Mouse (Mus musculus): Measurements from ENCODE around the gene Mapkap1. TPM values are rescaled to one million over a fixed set of nuclear protein-coding genes. Genes with fewer than 3 reads are reported as not detected.

The Mapkap1 gene
- polyA plus RNA-seq, 1 experiment from 2014 or later: 97.8 TPM

DNA sequence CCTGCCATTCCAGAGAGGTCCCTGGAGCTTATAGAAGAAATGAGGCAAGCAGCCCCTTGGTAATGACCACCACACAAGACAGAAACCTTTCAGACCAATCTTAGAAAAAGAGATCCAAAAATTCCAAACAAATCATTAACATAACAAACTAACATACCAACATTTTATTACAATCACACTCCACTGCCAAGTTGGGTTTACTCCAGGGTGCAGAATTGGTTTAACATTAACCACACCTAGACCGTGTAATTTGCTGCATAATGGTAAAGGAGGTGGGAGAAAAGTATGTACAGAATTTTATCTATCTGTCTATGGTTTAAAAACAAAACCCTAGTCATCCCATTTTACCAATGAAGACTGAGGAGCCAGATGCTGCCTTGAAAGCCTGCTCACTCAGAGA lies 160.0 kb downstream of the Mapkap1 start:
- no peak overlapping the region for H3K4me3 ChIP-seq
- H3K9ac ChIP-seq: no peak overlapping the region
- H3K9me3 ChIP-seq: no peaks in the 10 kb centered on the region
- 87% methylated on average over 1 of the region's 1 CpGs for WGBS
- H3K4me1 ChIP-seq: peaks cover 18% of the 10 kb centered on the region
- ATAC-seq (replicated peaks): no peak
- no peak overlapping the region for H3K27ac ChIP-seq
- 0 out of 2 replicates have a peak, but pooled peaks cover 3% of the 10 kb centered on the region for H3K27me3 ChIP-seq (replicated peaks)
- H3K4me2 ChIP-seq: no peak overlapping the region
- H3K36me3 ChIP-seq (replicated peaks): no peaks in the 10 kb centered on the region

DNA sequence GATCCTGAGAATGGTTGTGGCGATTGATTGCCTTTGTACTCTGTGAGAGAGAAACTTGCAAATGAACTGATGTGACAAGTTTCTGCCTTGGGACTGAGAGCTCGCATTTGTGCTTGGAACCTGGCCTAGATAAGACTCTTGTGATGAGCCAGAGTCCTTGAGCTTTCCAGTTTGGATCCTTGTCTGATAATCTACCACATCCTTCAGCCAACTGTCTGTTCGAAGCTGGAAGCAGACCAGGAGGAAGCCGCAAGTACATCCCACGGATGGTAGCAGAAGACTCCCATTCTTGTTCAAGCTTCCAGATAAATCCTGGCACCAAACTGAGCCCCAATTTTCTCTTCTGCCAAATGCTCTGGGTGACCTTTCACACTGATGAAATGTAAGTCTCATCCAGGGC lies 162.6 kb downstream of the Mapkap1 start:
- peaks cover 18% of the 10 kb centered on the region for H3K4me1 ChIP-seq
- no peaks in the 10 kb centered on the region for H3K9me3 ChIP-seq
- no peak overlapping the region for H3K27ac ChIP-seq
- H3K27me3 ChIP-seq (replicated peaks): peaks cover 8% of the 10 kb centered on the region; the same call in 1 of the 2 replicates
- H3K4me2 ChIP-seq: no peak overlapping the region
- H3K4me3 ChIP-seq: no peak overlapping the region
- no peak for ATAC-seq (replicated peaks)
- H3K9ac ChIP-seq: no peak overlapping the region
- WGBS: 83% methylated on average over 5 of the region's 5 CpGs
- no peaks in the 10 kb centered on the region for H3K36me3 ChIP-seq (replicated peaks)

DNA sequence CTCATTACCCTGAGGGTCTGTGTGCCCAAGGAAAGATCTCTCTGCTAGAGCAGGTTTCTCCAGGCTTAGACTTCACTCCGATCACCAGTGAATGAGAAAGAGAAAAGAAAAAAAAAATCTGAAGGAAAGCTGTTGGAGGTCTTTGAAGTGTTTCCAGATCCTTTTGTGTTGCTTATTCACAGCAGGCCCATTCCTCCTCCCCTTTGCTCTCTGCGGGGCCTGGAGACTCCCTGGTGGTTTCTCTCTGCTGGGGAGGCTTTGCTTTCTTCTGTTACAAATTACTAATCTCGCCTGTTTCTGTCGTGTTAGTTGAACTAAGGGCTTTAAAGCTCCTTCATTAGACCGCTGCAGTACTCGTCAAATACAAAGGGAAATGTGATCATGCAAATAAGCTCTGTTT lies 163.8 kb downstream of the Mapkap1 start:
- H3K9ac ChIP-seq: no peak overlapping the region
- ATAC-seq (replicated peaks): no peak; the same call in 1 of the 2 replicates
- peaks cover 18% of the 10 kb centered on the region for H3K4me1 ChIP-seq
- no peaks in the 10 kb centered on the region for H3K9me3 ChIP-seq
- no peak overlapping the region for H3K4me3 ChIP-seq
- H3K4me2 ChIP-seq: no peak overlapping the region
- H3K27me3 ChIP-seq (replicated peaks): peaks cover 8% of the 10 kb centered on the region; the same call in 1 of the 2 replicates
- H3K27ac ChIP-seq: peak overlapping the region; percentile 30
- H3K36me3 ChIP-seq (replicated peaks): no peaks in the 10 kb centered on the region
- WGBS: 2% methylated on average over 6 of the region's 6 CpGs

DNA sequence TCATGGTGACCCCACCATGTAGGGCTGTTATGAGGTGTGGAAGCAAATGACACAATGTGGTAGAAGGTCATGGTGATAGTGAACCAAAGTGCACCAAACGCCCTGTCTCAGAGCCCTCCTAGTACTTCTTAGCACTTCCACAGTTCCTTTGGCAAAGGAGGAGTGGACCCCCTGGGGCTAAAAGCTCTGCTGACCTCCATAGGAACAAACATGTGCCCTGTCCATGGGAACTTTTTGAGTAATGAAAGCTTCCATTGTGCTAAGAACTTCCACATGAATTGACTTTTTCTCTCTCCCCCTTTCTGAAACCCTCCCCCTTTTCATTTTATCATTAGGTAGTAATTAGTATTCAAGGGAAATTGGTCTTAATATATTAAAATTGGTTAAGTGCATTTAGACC lies 164.5 kb downstream of the Mapkap1 start:
- ATAC-seq (replicated peaks): no peak
- H3K27me3 ChIP-seq (replicated peaks): peaks cover 8% of the 10 kb centered on the region; the same call in 1 of the 2 replicates
- no peaks in the 10 kb centered on the region for H3K36me3 ChIP-seq (replicated peaks)
- no peak overlapping the region for H3K4me3 ChIP-seq
- no peak overlapping the region for H3K4me2 ChIP-seq
- peaks cover 18% of the 10 kb centered on the region for H3K4me1 ChIP-seq
- no peak overlapping the region for H3K9ac ChIP-seq
- 0% methylated on average over 1 of the region's 1 CpGs for WGBS
- peak overlapping the region; percentile 30; the same call in 1 of the 2 replicates for H3K27ac ChIP-seq
- no peaks in the 10 kb centered on the region for H3K9me3 ChIP-seq

DNA sequence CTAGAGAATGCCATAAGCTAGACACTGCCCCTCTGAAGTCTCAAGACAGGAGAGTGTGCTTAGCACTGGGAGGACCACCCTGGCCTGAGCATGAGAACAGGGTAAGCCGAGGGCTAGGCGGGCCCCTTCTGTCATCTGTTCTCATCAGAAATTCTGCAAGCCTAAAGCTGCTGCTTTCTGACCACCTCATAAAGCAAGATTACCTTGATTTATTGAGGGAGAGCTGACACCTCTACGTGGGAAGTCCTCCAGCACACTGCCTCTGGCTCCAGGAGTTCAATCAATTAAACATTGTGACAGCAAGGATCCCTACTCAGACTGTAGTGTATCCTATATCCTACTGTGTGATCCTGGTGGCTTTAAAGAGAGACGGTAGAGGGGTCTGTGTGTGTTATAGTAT lies 166.5 kb downstream of the Mapkap1 start:
- Histone ChIP-seq H3K27ac (no peak overlapping the region), H3K4me3 (no peak overlapping the region), H3K4me2 (no peak overlapping the region), H3K27me3 (replicated peaks) (peaks cover 5% of the 10 kb centered on the region; the same call in 1 of the 2 replicates), H3K9ac (no peak overlapping the region), H3K4me1 (peaks cover 24% of the 10 kb centered on the region), H3K9me3 (no peaks in the 10 kb centered on the region), H3K36me3 (replicated peaks) (no peaks in the 10 kb centered on the region)
- ATAC-seq (replicated peaks): no peak
- 77% methylated on average over 4 of the region's 4 CpGs for WGBS

DNA sequence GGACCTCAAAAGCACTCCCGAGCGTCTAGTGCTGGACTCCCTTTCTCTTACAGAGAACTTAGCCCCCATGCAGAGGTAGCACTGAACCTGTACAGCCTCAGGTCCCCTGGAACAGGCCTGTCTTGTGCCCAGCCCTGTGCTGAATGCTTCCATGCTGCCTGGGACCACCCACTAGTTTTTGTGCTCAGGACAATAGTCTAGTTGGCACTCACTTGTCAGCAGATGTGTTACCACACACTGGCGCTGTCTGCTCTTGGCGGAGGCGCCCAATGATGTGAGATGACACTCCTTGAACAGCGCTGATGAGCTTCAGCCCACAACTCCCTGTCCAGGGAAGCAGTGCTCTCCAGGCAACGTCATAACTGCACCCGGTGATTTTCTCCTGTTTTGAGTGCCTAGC lies 182.0 kb downstream of the Mapkap1 start:
- H3K4me2 ChIP-seq: no peak overlapping the region
- H3K27ac ChIP-seq: no peak overlapping the region
- H3K9me3 ChIP-seq: no peaks in the 10 kb centered on the region
- H3K9ac ChIP-seq: no peak overlapping the region
- WGBS: 74% methylated on average over 8 of the region's 8 CpGs
- 0 out of 2 replicates have a peak, but pooled peaks cover 2% of the 10 kb centered on the region for H3K36me3 ChIP-seq (replicated peaks)
- ATAC-seq (replicated peaks): no peak
- no peaks in the 10 kb centered on the region for H3K4me1 ChIP-seq
- H3K27me3 ChIP-seq (replicated peaks): no peaks in the 10 kb centered on the region
- no peak overlapping the region for H3K4me3 ChIP-seq

DNA sequence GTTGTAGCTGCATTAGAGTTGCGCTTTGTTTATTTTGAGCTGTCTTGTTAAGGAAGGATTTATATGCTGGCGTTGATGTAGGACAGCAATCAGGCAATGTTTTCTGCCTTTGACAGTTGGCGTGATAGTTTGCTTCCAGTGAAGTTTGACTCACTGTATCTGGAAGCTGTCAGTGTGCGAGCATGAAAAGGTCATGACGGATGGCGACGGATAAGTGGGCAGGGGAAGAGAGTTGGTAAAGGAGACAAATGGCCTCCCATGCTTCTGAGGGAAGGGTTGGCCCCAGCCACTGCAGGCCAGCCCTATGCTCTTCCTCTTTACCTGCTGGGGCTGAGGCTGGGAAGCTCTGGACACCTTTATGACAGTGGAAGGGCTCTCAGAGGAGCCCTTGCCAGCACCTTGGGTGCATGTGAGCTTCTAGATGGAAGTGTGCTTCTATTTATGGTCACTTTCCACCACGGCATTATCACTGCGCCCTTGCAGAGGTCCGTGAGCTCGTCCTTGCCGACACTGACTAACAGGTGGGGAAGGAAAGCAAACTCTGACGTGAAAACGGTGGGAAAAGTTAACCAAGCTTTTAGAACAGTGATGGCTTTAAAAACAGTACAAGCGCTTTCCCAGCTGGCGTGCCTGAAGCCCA lies 185.3 kb downstream of the Mapkap1 start:
- WGBS: 84% methylated on average over 16 of the region's 16 CpGs
- no peaks in the 10 kb centered on the region for H3K4me1 ChIP-seq

DNA sequence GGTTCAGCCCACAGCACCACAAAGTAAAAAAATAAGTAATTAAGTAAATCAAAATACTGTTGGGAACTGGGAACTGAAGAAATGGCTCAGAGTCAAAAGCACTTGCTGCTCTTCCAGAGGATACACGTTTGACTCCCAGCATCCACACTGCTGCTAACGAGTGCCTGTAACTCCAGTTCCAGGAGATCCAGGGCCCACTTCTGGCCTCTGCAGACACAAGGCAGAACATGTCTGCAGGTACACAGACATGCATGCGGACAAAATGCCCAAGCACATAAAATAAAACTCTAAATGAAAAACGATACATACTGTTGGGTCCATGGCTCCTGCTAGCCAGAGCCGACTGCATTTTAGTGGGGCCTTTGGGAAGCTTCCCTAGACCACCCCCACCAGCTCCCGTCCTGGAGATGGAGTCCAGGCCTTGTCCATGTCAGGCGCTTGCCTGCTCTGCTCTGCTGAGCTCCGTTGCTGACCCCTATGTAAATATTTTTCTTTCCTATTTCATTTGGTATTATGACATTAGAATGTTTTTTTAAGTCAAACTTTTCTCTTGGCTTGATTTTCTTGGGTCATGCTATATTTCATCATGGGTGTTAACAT lies 185.9 kb downstream of the Mapkap1 start:
- Histone ChIP-seq H3K9ac (no peak overlapping the region), H3K4me1 (no peaks in the 10 kb centered on the region), H3K4me3 (no peak overlapping the region), H3K27ac (no peak overlapping the region), H3K27me3 (replicated peaks) (no peaks in the 10 kb centered on the region), H3K36me3 (replicated peaks) (no peaks in the 10 kb centered on the region), H3K9me3 (no peaks in the 10 kb centered on the region), H3K4me2 (no peak overlapping the region)
- 84% methylated on average over 8 of the region's 8 CpGs for WGBS
- no peak for ATAC-seq (replicated peaks)

More for the DNA sequence above, 185.3 kb downstream of the Mapkap1 start:
- Histone ChIP-seq H3K9me3 (no peaks in the 10 kb centered on the region), H3K27me3 (replicated peaks) (no peaks in the 10 kb centered on the region), H3K27ac (no peak overlapping the region), H3K4me3 (no peak overlapping the region), H3K4me2 (no peak overlapping the region), H3K9ac (no peak overlapping the region), H3K36me3 (replicated peaks) (no peaks in the 10 kb centered on the region)
- no peak for ATAC-seq (replicated peaks)

DNA sequence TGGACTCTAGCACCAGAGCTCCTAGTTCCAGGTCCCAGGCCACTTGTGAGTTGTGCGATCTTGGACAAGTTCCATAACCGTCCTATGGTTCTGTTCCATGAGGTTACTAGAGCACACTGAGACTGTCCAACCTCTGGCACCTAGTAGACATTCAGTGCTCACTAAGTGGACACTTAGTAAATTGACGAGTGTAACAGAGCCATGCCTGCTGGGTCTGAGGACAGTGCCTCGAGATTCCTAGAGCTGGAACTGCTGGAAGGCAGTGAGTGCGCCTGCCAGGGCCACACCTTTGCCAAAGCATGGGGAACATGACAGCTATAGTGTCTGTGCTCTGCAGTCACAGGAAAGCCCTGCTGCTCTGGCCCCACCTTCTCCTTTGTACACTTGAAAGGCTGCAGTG lies 187.4 kb downstream of the Mapkap1 start:
- H3K36me3 ChIP-seq (replicated peaks): no peaks in the 10 kb centered on the region
- H3K4me2 ChIP-seq: no peak overlapping the region
- H3K4me3 ChIP-seq: no peak overlapping the region
- H3K9me3 ChIP-seq: no peaks in the 10 kb centered on the region
- 93% methylated on average over 5 of the region's 5 CpGs for WGBS
- no peaks in the 10 kb centered on the region for H3K4me1 ChIP-seq
- no peaks in the 10 kb centered on the region for H3K27me3 ChIP-seq (replicated peaks)
- H3K27ac ChIP-seq: no peak overlapping the region
- no peak overlapping the region for H3K9ac ChIP-seq
- no peak for ATAC-seq (replicated peaks)

DNA sequence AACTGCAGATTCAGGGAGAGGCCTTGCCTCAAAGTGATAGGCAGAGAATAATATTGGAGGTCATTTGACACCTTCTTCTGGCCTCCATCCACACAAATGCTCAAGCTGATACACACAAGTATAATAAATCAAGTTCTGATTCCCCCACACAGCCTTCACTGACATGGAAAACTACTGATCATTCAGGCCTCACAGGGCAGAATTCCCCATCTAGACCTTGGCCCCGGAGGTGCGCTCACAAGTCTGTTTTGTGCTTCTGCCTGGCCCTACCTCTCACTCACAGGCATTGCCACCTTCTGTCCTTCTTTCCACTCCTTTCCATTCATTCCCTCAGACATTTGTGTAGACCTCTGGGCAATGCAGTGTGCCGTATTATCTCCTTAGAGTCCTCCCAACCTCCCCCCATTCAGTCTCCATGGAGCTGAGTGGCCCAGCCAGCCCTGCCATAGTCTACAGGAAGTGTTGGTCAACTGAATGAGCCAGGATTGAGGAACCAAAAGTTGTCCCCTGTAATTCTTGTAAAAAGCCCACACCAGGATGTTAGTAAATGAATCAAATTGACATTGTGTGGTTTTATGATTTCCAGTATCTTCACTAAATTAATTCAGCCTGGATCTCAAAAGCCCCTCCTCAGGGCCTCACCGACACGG lies 193.2 kb downstream of the Mapkap1 start:
- H3K9ac ChIP-seq: no peak overlapping the region
- H3K27me3 ChIP-seq (replicated peaks): no peaks in the 10 kb centered on the region
- no peak overlapping the region for H3K4me2 ChIP-seq
- H3K4me3 ChIP-seq: no peak overlapping the region
- H3K27ac ChIP-seq: no peak overlapping the region
- 48% methylated on average over 5 of the region's 5 CpGs for WGBS
- ATAC-seq (replicated peaks): no peak
- H3K36me3 ChIP-seq (replicated peaks): no peaks in the 10 kb centered on the region
- H3K9me3 ChIP-seq: no peaks in the 10 kb centered on the region
- H3K4me1 ChIP-seq: peaks cover 18% of the 10 kb centered on the region

DNA sequence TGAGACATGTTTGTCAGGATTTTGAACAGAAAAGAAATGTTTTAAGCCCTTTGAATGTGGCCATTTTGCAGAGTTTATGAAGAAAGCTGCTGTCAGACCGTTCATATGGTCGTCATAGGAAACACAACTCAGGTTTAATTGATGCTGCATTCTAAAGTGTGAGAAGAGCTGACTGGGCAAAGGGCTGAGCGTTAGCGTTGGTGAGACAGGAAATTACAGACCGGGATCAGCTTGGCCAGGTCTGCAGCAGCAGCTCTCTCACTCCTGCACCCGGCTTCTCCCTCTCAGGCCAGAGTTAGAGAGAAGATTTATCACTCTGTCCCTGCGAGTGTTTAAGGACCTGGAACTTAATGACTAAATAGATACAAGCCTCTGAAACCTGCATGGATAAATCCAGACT lies 194.2 kb downstream of the Mapkap1 start:
- Histone ChIP-seq H3K27me3 (replicated peaks) (no peaks in the 10 kb centered on the region), H3K36me3 (replicated peaks) (no peaks in the 10 kb centered on the region), H3K4me3 (no peak overlapping the region), H3K4me1 (peaks cover 18% of the 10 kb centered on the region), H3K9ac (no peak overlapping the region), H3K4me2 (no peak overlapping the region), H3K9me3 (no peaks in the 10 kb centered on the region), H3K27ac (0 out of 2 replicates have a peak overlapping the region, but pooled peaks have one; percentile 7)
- 10% methylated on average over 7 of the region's 7 CpGs for WGBS
- no peak for ATAC-seq (replicated peaks)

DNA sequence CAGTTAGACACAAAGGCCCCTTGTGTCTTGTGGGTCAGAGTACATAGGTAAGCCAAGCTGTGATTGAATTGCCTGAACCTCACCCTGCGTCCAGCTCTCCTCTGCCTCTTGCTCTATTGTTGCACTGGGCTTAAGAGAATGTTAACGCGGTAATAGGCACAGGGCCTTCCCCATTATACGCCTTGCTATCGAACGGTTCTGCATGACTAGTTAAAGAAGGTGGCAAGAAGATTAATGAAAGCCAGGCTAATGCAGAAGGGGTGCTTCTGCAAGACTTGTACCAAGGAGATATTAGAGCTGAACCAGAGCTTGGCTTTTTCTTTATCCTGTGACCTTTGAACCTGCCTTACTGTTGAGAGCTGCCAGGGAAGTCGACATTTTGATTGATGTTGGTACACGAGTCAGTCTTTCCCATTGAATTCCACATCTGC lies 195.6 kb downstream of the Mapkap1 start:
- ATAC-seq (replicated peaks): 0 out of 2 replicates have a peak, but pooled peaks have one; percentile 27
- Histone ChIP-seq H3K9me3 (no peaks in the 10 kb centered on the region), H3K4me2 (no peak overlapping the region), H3K9ac (no peak overlapping the region), H3K27ac (no peak overlapping the region), H3K36me3 (replicated peaks) (no peaks in the 10 kb centered on the region), H3K4me1 (peaks cover 18% of the 10 kb centered on the region), H3K27me3 (replicated peaks) (no peaks in the 10 kb centered on the region), H3K4me3 (no peak overlapping the region)
- 13% methylated on average over 8 of the region's 8 CpGs for WGBS

Data from midbrain, embryonic 15.5 days (tissue).